Mouse (Mus musculus) left cerebral cortex, postnatal 10 days (tissue): Measurements from ENCODE around the gene Angel2. TPM values are rescaled to one million over a fixed set of nuclear protein-coding genes. Genes with fewer than 3 reads are reported as not detected.
A peak's percentile ranks its signal among the peaks of the same experiment; 100 is the strongest.

ENCODE experiments used
- DNase-seq, 2 experiments: peaks; one replicate each; pipeline ENCODE4 v3.0.0; 2021 to 2022; ENCODE audit warnings: low spot score in 2 of 2, mixed read lengths in 1 of 2; ENCODE audit errors: extremely low spot score in 1 of 2
- intact Hi-C: fragments of 180-260 bp; cut with DNase I; formaldehyde crosslinking; loops from one replicate; pipeline ENCODE4 v1.15.1; 2025
- total RNA-seq, 2 experiments: library from RNA; stranded (reverse); gene quantifications; 2 replicates each; pipeline ENCODE4 v1.2.3; 2021

Angel2 gene
- total RNA-seq, 2 experiments from 2014 or later, result 60.9 to 63.8 TPM

DNA sequence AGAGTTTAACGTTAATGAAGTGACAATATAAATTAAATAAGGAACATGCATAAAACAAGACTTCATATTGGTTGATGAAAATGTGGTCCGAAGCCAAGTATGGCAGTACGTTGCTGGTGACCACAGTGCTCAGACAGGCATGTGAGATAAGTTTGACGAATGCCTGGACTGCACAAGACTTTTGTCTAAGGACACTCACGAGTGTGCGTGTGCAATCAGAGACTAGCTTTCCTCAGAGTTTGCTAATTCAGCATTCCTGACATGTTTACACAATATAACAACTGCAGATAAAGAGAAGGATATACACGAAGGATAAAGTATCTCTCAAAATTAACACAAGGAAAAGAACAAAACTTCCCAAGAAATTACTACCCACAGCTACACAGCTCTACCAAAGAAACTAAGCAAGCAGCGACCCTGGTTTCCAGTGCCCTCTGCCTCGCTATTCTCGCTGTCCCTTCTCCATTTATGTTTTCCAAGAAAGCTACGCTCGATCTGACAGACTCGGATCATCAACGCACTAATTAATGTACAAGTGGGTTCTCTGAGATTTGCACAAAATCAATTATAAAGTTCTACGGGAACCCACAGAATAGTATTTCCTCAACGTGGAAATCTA lies 2.9 kb downstream of the Angel2 start:
- intact Hi-C loops, result no loop called here
- no peak for DNase-seq

DNA sequence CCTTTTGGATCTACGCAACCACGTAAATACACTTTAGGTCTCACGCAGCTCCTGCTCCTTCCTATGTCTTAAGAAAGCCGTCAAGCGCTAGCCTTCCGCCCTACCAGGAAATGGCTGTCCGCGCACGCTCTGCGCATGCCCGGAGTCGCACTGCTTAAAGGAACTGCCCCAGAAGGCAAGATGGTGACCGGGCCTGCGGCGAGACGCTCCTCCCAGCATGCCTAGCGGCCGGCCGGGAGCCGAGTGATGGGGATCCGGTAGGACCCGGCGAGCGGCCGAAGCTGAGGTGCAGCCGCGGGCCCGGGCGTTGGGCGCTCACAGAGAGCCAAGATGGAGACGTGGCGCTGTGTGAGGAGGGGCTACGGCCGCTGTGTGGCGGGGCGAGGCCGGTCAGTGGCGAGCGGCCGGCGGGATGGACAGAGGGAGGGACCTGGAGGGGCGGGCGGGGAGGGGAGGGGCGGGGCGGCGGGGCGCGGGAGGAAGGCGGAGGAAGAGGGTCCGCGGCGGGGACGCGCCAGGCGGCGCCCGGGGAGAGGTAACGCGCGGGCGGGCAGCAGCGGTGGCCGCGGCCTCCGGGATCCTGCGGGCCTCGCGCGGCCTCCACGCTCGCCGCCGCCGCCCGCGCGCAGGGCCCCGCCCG lies 3.6 kb downstream of the Angel2 start:
- intact Hi-C loops, result no loop called here
- peak; percentile 94 to 99 for DNase-seq

- intact Hi-C loops, result no loop called here
- no peak for DNase-seq
Observed at GRCm38 (mm10) chr1:190929010-190929695, 4.2 kb downstream of the Angel2 start.

GRCm38 (mm10) chr1:190930181-190930580 lies 5.3 kb downstream of the Angel2 start:
- intact Hi-C loops, result no loop called here
- DNase-seq, result no peak

DNA sequence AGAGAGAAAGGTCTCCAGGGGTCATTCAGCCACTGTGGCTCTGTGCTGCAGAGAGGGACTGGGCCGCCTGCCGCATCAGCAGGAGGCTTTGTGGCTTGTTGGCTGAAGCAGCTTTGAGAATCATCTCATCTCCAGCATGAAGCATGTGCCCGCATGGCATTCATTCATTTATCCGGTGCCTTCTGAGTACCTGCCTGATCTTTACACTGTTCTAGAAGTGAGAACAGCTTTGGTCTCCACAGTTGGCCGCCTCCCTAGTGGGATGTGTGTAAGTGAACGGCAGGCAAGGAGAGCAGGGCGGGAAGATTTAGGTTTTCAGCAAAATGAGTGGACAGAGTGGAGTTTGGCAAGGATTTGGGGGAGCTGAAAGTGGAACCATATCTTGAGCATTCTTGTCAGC lies 14.9 kb downstream of the Angel2 start:
- DNase-seq, result no peak
- intact Hi-C loops, result loop anchor here (5.0 kb wide), 1 partner anchor 137 kb away; no protein-coding TSS in a partner anchor

- intact Hi-C loops, result loop anchor here (5.0 kb wide), 1 partner anchor 133 kb away; no protein-coding TSS in a partner anchor
- DNase-seq, result peak; percentile 64 to 76
Observed at GRCm38 (mm10) chr1:190944109-190944760, 19.3 kb downstream of the Angel2 start.

- intact Hi-C loops, result no loop called here
- no peak for DNase-seq
Observed at GRCm38 (mm10) chr1:190947986-190948385, 23.1 kb downstream of the Angel2 start.

DNA sequence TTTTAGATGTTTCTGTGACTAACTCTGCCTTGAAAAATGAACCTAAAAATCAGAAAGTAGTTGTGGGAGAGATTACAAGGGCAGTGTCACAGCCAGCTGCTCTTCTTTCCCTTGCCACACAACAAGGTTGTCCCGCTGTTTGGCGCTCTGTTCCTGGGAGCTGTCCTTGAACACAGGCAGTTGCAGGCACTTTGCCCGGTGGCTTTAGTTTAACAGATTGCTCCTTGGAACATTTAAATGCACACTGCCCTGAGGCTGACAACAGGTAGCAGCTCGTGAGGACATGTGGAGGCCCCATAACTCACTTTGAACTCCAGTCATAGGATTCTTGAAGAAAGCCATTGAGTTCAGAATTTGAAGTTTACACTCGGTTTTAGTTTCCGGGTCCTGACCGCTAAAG lies 23.5 kb downstream of the Angel2 start:
- intact Hi-C loops, result no loop called here
- DNase-seq, result no peak

DNA sequence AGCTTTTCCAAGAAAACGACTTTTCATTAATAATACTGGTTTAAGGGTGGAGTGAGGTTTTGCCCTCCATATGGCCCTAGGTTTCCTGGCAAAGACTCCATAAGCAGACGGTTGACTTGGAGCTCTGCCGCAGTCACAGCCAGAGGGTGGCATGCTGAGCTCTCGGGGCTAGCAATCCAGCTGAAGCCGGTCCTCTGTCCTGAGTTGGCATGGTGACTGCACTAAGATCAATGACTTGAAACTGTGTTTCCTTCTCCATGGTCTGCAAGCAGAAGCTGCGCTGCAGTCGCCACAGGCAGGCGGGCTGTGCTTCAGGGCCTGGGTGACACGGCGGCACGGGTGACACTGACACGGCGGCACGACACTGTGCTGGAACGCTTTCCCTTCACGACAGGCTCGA lies 23.9 kb downstream of the Angel2 start:
- no peak for DNase-seq

DNA sequence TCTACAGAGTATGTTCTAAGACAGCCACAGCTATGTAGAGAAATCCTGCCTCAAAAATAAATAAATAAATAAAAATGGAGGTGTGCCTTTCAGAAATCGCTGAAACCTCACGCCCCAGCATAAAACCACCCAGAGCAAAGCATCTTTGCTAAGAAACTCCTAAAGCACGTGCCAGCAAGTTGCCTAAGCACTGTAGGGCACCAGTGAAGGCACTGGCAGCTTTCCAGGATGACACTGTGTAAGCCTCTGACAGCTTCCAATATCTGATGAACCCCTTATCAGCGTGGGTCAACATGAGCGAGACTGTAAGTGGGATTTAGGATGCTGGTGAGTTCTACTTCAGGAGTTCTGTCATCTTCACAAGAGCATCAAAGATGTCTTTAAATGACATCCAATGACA lies 26.1 kb downstream of the Angel2 start:
- intact Hi-C loops, result no loop called here
- DNase-seq, result no peak

More for the DNA sequence above, 23.9 kb downstream of the Angel2 start:
- intact Hi-C loops, result no loop called here

DNA sequence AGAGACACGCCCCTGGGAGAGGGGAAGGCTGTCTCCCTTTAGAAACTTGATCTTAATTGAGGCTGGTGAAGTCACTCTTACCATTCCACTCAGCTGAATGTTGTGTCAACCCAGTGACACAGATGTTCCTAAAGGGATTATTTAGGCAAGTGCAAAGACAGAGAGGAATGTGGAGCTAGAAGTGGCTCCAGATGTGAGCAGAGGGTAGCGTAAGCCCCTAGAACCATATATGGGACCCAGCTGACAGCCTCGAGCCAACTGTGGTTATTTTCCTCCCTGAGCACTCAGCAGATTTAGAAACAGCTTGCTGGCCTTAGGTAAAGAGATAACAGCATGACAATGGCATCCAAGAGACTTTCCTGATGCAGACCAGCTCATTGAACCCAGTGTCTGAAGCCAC lies 28.1 kb downstream of the Angel2 start:
- DNase-seq, result no peak
- intact Hi-C loops, result no loop called here

DNA sequence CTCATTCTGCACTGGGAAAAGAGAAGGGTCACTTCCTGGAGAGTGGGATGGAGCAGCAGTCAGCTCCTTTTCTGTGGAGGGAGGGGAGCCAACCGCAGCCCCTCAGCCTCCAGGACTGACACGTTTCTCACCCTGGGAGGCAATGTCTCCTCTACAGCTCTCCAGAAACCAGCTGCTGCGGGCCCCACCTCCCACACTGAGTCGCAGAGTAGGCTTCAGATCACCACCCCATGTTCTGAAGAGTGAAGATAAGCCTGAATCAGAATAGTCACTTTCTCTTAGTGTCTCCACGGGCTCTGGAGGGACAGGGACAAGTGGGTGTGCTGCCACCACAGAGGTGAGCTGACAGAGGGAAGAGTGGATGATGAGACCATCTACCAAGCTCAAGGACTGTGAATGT lies 33.9 kb downstream of the Angel2 start:
- DNase-seq, result no peak
- intact Hi-C loops, result loop anchor here (5.0 kb wide), 1 partner anchor 48 kb away; no protein-coding TSS in a partner anchor

GRCm38 (mm10) chr1:190962760-190963159 lies 37.8 kb downstream of the Angel2 start:
- intact Hi-C loops, result no loop called here

DNA sequence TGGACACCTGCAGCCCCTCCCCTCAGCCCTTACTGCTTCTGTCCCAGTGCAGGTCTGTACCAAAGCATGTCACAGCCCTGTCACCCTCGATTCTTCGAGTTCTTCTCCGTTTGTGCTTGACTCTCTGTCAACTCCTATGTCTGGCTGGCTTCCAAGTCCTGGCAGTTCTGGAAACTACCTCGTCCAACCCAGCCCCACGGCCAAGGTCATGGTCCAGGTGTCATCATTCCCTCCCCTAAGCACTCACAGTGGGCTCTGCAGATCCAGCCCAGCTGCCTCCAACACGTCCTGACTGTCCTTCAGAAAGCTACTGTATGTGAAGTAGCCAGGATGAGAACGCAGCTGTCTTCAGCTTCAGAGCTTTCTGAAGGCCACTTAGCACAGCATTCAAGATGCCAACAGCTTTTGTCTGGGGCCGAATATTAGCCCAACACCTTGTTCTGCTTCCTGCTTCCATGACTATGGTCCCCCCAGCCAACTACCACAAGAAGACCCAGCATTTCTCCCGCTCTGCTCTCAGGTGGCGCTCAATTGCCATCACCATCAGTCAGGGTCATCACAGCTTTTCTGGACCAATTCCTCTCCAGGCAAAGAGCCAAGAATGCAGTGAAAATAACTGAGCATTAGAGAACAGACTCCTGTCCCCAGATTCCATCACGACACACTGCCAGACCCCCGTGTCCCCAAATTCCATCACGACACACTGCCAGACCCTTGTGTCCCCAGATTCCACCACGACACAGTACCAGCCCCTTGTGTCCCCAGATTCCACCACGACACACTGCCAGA lies 40.3 kb downstream of the Angel2 start:
- DNase-seq, result no peak
- intact Hi-C loops, result no loop called here

More at GRCm38 (mm10) chr1:190962760-190963159, 37.8 kb downstream of the Angel2 start:
- DNase-seq, result no peak

DNA sequence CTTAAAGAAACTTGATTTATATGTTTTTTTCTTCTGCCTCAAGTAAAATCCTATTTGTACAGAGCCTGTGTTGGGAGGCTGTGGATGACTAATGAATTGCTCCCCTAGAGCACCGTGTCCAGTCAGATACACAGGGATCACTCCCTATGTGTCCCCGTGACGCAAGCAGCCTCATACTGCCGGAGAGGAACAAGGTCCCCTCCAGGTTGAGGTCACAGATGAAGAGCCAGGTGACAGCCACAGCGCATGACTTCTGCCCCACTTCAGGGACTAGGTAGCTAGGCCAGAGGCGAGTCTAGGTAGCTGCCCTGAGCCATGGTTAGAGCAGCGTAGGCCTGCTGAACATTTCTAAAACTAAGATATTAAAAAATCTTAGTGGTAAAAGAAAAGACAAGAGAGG lies 43.1 kb downstream of the Angel2 start:
- intact Hi-C loops, result no loop called here
- DNase-seq, result no peak

GRCm38 (mm10) chr1:190971708-190972610 lies 47.0 kb downstream of the Angel2 start:
- no peak for DNase-seq
- intact Hi-C loops, result no loop called here

DNA sequence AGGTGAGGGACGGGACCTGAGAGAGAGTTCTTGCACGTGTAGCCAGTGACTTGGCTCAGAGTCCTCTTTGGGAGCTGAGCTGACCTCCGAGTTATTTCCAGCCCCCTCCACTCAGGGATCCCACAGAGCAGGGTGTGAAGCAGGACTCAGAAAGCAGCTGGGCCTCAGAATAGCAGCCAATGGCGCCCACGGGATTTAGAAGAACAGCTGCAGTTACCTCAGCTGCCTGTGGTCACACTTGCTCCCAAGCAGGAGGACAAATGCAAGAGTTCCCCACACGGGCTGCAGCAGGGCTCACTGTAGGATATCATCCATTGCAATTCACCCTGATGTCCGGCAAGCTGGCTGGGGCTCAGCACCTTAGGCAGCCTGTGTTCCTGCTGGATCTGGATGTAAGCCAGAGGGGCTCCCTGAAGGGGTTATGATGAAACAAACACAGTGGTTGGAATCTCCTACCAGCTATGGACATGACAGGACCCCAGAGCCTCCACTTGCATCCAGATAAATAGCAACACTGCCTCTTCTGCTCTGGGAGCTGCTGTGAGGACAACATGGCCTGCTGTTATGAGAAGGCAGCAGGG lies 47.8 kb downstream of the Angel2 start:
- peak in 1 of 2 experiments; percentile 54 for DNase-seq
- intact Hi-C loops, result no loop called here
